Mouse (Mus musculus): Measurements from ENCODE around the gene Grem1.

DNA sequence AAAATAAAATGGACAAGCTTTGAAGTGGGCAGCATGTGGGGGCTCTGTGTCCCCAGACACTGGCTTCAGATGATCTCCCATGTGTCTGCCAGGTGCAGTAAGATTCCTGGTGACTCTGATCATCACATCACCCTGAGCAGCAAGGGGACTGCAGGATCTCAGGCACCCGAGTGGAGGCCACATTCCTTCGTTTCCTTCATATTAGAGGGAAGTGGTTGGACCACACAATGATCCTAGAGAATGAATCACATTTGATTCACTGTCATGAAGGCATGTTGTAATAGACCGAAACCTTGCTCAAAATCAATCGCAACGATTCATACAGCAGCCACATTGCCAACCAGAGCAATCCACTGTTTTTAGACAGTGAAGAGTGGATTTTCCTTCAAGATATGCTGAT lies 6.5 kb upstream of the Grem1 start:
- TF ChIP-seq CTCF (IDR thresholded peaks at IDR 0.05; ENCODE audit: control insufficient read depth, insufficient read depth, insufficient replicate concordance, low read depth, low read length) (no peak), POLR2A (IDR thresholded peaks at IDR 0.05; ENCODE audit: control insufficient read depth, low read depth, low read length) (no peak)

All from testis, adult 2 months (tissue).